Mouse (Mus musculus) layer of hippocampus, postnatal 14 days (tissue): ENCODE measurements at regions not wholly inside any gene's neighbourhood (a gene's known extent, or its start where the extent isn't known, plus 50 kb on each side); places are given as distances from the start of the nearest gene placed in this dataset.
"Not testable (repeated sequence)": the region's sequence is repeated elsewhere in the genome, so short reads cannot be mapped to it uniquely, and the experiment has no call there.

ENCODE experiments used
- DNase-seq, 2 experiments: peaks; one replicate each; pipeline ENCODE4 v3.0.0; 2021 to 2022; ENCODE audit warnings: low spot score in 2 of 2, mixed read lengths in 1 of 2

- DNase-seq = no peak
Observed at GRCm38 (mm10) chr13:52352576-52352975, 178.5 kb downstream of the Diras2 start.

- DNase-seq = no peak
Observed at GRCm38 (mm10) chr13:52353437-52353836, 177.6 kb downstream of the Diras2 start.

- no peak for DNase-seq
Observed at GRCm38 (mm10) chr13:52353966-52354365, 177.1 kb downstream of the Diras2 start.

DNA sequence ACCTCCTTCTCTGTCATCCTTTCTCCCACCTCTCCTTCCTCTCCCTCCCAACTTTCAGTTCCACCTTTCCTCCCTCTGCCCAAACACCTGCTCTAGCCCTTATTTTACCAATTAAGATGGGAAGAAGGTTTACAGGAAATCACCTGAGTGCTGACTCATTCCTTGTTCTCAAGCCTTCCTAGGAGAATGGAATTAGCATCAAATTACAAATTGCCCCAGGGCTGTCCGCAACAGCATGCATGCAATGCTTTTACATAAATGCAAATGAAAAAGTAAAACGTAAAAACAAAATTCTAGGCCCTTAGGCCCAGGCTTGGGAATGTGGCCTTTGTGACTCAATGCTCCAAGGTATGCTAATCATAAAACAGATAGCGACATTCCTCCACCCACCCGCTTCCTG, 175.2 kb downstream of the Diras2 start:
- not testable (repeated sequence) for DNase-seq

DNA sequence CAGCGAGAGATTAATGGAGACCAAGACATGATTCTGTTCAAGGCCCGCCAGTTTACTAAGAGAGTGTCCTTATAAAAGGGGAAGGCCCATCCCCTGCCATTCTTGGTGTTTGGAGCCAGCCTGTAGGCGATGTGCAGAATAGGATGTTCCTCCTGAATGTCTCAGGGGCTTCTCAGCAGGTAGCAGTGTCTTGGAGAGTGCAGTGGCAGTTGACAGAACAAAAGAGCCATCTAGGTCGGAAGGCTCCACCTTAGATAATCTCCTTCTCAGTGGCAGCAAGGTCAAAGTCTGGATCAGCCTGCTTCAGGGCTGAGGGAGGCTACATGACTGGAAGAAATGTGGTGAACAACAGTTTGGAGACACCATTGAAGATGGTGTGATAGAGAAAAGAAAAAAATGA, 171.7 kb downstream of the Diras2 start:
- DNase-seq = not testable (repeated sequence)

GRCm38 (mm10) chr13:52361177-52361846, 169.8 kb downstream of the Diras2 start:
- no peak for DNase-seq

GRCm38 (mm10) chr13:52362266-52362665, 168.8 kb downstream of the Diras2 start:
- DNase-seq = no peak

DNA sequence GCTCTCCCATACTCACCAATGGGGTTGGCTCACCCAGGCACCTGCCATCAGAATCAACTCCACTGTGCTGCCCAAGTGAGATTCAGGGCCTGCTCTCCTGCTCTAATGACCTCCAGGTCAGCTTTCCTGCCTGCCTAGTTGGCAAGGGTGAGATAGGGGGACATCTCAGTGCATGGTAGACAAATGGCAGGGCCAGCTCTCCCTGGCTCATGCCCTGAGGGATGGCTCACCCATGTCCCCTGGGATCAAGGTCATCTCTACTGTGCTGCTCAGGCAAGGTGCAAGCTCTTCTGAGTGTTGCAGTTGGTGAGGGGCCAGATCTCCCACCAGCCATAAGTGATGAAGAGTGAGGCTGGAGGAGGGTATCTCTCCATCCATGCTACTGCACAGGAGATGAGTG, 161.2 kb downstream of the Diras2 start:
- DNase-seq = no peak

DNA sequence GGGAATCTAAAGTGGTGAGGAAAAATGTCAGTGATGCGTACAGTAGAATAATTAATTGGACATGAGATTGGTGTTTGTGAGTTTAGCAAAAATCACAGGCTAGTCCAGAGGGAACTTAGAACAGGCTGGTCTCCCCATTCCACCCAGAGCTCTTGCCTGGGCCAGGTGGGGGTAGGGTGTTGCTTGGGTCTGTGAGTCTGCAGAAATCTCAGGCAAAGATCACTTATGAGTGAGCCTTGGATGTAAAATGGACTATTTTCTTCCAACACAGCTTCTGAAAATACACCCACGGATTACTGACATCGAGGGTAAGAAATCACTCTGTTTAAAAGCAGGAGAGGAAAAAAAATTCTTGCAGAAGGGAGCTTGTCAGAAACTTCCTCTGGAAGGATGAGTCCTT, 159.1 kb downstream of the Diras2 start:
- no peak for DNase-seq

- DNase-seq = no peak
Observed at GRCm38 (mm10) chr13:52374781-52375180, 156.3 kb downstream of the Diras2 start.

DNA sequence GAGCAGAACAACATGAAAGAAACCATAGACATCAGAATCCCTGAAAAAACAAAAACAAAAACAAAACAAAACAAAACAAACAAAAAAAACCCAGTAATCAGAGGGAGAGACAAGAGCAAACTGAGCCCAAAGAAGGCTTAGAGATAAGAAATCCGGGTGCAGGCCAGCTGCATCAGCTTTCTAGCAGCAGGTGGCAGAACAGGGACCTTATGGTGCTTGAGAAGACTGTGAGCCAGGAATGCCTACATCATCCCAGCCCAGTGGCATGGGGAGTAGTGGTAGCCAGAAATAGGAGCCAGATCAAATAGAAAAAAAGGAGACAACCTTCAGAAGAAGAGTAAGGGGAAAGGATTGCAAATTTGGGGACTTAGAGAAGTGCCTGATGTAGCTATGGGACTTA, 152.8 kb downstream of the Diras2 start:
- DNase-seq = peak; percentile 25 to 52

DNA sequence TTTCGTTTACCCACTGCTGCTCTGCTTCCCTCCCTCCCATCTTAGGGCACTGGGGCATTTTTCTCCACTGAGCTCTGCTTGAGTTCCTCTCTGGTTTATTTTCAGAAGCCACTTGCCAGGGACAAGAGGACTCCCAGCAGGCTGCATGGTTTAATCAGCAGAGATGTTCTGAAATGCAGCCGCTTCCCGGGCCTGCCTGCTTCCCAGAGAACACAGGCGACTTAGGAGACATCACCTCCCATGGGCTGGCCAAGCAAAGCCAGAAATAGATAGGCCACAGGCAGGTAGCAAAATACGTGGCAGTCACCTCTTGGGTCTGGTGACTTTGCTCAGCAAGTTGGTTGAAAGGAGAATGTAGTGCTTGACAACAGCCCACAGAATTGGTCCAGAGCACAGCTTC, 141.8 kb downstream of the Diras2 start:
- DNase-seq = peak in 1 of 2 experiments; percentile 0

GRCm38 (mm10) chr13:52395786-52396185, 135.3 kb downstream of the Diras2 start:
- no peak for DNase-seq

GRCm38 (mm10) chr13:52398344-52398743, 132.7 kb downstream of the Diras2 start:
- DNase-seq = no peak

DNA sequence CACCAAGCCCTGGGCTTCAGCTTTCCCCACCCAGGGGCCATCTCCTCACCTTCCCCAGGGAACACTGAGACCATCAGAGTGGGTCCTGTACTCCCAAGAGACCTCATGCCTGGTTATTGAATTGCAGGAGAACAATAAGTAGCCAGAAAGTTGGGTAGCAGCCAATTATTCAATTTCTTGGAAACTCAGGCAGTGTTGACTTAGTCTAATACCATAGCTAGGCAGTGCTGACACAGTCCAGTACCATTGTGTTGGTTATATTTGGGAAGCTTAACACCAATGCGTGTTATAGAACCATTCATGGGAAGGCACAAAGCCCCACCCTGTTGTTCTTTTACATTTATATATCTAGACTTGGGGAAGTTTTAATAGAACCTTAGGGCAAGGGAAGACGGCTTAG, 131.9 kb downstream of the Diras2 start:
- DNase-seq = no peak

DNA sequence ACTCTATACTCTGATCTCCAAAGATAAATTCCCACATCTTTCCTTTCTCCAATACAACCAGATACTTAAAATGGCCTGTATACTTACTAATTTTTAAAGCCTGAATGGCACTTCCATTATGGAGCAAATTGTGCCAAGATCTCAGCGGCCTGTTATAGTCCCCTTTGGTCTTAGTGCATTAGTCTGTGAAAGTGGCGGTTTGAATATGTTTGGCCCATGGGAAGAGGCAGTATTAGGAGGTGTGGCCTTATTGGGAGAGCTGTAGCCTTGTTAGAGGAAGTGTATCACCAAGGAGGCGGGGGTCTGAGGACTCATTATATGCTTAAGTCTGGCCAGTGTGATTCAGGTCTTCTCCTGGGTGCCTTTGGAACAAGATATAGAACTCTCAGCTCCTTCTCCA, 127.3 kb downstream of the Diras2 start:
- no peak for DNase-seq

DNA sequence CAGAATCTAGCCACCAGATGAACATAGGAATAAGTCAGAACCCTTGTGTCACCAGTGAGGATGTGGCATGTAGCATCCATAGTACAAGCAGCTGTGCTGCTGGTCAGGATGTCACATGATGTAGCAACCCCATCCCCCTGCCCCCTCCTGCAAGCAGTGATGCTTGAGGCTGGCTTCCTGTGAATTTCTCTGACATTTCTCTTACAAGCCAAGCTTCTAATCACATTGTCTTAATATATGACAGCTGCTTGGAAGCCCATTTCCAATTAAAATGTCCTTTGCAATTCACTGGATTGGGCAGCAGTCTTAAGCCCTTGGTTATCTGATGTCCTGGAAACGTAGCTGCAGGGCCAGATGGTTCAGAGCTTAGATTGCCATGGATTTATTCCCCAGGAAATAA, 114.8 kb downstream of the Diras2 start:
- DNase-seq = no peak

DNA sequence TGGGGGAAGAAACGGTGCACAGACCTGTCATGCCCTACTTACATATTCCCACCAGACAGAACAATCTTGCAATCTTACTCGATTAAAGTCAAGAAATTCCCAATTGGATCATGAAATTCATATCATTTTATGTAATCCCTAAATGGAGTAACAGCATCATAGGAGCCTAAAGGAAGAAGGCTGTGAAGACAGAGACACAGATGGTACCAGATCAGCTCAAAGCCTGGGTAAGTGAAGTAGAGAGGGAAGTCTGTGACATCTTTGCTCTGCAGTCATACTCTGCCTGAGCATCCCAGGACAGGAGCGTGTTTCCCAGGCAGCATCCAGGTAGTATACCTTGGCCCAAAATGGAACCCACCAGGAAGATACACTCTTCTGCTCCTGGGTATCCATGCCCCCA, 108.6 kb downstream of the Diras2 start:
- DNase-seq = no peak

DNA sequence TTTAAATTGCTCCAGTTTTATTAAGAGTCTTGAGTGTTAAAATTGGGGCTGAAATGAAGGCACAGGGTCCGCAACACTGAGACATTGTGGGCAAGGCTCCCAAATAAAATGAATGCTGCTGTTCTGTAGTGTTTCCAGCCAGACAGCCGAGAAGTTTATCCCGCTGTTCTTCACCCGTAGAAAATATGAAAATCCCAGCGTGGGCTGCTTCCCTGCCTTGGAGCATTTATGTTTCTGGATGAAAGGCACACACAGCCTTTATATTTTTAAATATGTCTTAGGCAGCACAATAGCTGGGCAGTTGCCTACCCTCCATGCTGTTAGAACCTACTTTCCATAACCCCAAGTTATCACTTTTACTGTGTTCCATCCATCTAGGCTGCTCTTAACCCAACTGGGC, 102.6 kb downstream of the Diras2 start:
- no peak for DNase-seq

DNA sequence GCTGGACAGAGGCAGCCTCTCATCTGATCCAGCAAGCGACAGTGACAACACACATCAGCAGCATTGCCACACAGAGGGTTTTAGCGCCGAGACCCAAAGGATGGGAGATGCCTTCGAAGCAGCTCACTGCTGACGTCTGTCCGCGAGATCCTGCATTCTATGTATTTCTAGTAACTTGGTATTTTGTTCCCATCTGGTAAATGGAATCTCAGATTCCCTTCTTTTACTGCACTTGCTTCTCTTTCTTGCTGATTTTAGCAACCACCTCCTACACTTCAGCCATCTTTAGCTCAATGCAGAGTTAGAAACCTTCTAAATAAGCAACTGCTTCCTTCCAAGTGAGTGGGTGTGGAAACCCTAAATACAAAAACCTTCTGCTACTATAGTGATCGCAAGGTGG, 94.3 kb downstream of the Diras2 start:
- no peak for DNase-seq

GRCm38 (mm10) chr13:52445513-52445912, 85.6 kb downstream of the Diras2 start:
- peak in 1 of 2 experiments; percentile 38 for DNase-seq

DNA sequence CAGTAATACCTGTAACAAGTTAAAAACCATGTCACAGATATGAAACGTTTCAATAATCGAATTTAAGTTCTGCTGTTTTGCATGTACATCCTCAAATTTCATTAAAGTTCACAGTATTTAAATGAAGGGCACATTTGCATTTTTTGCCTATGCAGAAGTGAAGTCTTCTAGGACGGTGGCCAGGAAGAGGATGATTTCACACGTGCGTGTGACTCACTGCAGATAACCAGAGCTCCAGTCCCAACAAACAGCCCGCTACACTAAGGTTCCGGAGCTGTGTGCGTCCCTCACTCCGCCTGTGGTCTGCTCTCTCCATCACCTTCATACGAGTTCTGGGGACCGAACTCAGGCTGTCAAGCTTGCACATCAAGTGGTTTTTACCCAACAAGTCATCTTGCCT, 82.2 kb downstream of the Diras2 start:
- DNase-seq = no peak

DNA sequence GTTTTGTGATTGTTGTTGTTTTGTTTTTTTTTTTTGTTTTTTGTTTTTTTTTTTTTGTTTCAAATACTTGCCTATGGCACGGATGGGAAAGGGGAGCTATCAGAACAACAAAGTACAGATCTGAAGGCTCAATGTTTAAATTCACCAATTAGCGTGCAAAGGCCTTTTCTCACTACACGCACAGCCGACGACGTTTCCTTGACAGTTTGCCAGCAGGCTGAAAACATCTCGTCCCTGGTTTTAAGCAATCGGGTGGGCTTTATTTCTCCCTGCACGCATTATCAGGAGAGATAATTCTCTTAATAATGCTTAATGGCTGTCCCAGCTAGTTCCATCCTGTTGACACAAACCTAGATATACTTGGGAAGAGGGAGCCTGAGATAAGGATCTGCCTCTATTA, 79.6 kb downstream of the Diras2 start:
- no peak for DNase-seq

DNA sequence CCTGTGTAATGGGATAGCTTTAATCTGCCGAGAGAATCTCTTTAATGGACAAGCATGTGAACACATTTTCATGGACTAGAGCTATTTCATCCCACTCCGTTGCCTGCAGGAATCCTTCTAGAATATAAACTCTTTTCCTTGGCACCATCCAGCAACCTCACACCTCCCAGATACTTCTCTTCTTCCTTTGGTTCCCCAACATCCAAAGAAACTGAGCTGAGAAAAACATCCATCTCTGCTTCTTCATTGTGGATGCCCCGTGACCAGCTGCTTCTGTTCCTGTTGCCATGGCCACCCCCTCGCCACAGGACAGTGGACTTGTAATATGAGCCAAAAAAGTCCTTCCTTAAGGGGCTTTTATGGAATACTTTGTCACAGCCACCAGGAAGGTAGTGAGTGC, 78.8 kb downstream of the Diras2 start:
- no peak for DNase-seq
